Mouse (Mus musculus) liver, adult 2 months (tissue): ENCODE data around the gene Bcas3.

Source experiments
- CTCF ChIP-seq: fragments of 200-500 bp; IDR thresholded peaks from 2 replicates; pipeline ENCODE4 v1.5.1; 2011; ENCODE audit warnings: low read depth, low read length, control low read depth
- POLR2A ChIP-seq: fragments of 200-500 bp; IDR thresholded peaks from 2 replicates; pipeline ENCODE4 v1.6.1; 2011; ENCODE audit warnings: low read length, control low read depth; ENCODE audit not compliant: insufficient read depth; ENCODE audit errors: extremely low read depth

DNA sequence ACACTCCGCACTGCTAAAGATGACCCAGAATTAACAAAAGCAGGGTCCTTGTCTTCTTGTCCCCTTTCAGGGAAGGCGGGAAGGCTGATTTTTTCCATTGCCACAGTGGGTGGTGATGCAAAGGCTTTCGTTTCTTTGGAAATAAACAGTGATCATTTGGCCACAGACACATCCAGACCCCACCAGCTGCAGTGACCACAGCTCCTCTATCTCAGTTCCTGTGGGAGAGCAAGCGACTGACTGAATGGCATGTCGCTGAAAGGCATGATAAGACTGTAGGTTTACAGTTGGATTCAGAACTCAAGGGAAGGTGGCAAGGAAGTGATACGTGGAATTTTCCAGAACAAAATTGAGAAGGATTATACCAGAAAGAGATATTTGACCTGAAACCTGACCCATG is 371.2 kb downstream of the Bcas3 start:
- TF ChIP-seq CTCF (no peak), POLR2A (no peak)
